10 mouse cellular contexts compared by ENCODE assay signal in the genomic region with DNA sequence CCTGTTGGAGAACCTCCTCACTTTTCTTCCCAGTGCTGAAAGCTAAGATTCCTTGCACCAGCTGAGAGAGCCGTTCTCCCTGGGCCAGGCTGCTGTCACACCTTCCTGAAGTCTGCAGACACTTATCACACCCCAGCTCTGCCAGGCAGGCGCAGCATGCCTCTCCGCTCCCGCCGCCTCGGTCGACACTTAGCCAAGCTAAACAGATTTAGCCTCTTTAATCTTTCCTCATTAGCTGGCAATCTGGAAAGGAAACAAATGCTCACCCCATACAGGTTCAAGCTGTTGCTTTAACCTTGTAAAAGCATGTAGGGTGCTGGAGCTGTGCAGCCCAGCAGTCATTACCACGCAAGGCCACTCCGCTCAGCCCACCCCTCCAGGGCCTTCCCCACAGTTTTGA.
DNase-seq lines count a peak whose midpoint lies in the region; ATAC-seq and TF ChIP-seq lines count a peak whose summit lies in the region.
"Had no signal": no experiment of that assay in that cellular context is flagged by ENCODE, and none has a peak within 500 bp of the region (broad histone marks: within the 10 kb centered on the region; RNA-seq: fewer than 3 reads in every experiment).

No protein-coding gene starts in this region.

- no peaks in the 10 kb centered on the region for H3K36me3 ChIP-seq in midbrain, embryonic 11.5 days (ENCODE audit: control insufficient read depth, insufficient read depth, low read length)
- no peaks in the 10 kb centered on the region for H3K36me3 ChIP-seq in midbrain, embryonic 15.5 days (replicated peaks)
- no peaks in the 10 kb centered on the region for H3K36me3 ChIP-seq in forebrain, postnatal 0 days (ENCODE audit: insufficient read depth)
- no peaks in the 10 kb centered on the region for H3K36me3 ChIP-seq in limb, embryonic 10.5 days
- H3K36me3 ChIP-seq: neural tube, embryonic 12.5 days had no signal

- no peak overlapping the region for H3K4me3 ChIP-seq in midbrain, embryonic 11.5 days (ENCODE audit: low read depth, low read length)
- no peak overlapping the region for H3K4me3 ChIP-seq in midbrain, embryonic 15.5 days
- H3K4me3 ChIP-seq in forebrain, postnatal 0 days (ENCODE audit: low read depth, low read length), result no peak overlapping the region
- H3K4me3 ChIP-seq in limb, embryonic 10.5 days, result no peak overlapping the region
- H3K4me3 ChIP-seq: neural tube, embryonic 12.5 days had no signal

- ATAC-seq in midbrain, embryonic 11.5 days (ENCODE audit: low FRiP score), result no peak
- ATAC-seq in midbrain, embryonic 15.5 days (replicated peaks), result no peak
- ATAC-seq in forebrain, postnatal 0 days, result peak; percentile 71
- ATAC-seq: intestine, postnatal 0 days had no signal

- peak overlapping the region; percentile 16; the same call in 1 of the 2 replicates for H3K9ac ChIP-seq in midbrain, embryonic 11.5 days (ENCODE audit: low read length)
- H3K9ac ChIP-seq in midbrain, embryonic 15.5 days, result no peak overlapping the region
- H3K9ac ChIP-seq in forebrain, postnatal 0 days, result no peak overlapping the region
- H3K9ac ChIP-seq: neural tube, embryonic 12.5 days had no signal

- H3K4me1 ChIP-seq in midbrain, embryonic 11.5 days (ENCODE audit: control insufficient read depth, insufficient read depth, low read length), result peaks cover 41% of the 10 kb centered on the region
- H3K4me1 ChIP-seq in midbrain, embryonic 15.5 days, result peaks cover 15% of the 10 kb centered on the region
- peaks cover 8% of the 10 kb centered on the region for H3K4me1 ChIP-seq in forebrain, postnatal 0 days (ENCODE audit: insufficient read depth)
- peaks cover 74% of the 10 kb centered on the region for H3K4me1 ChIP-seq in limb, embryonic 10.5 days

- H3K4me2 ChIP-seq in midbrain, embryonic 11.5 days, result no peak overlapping the region
- no peak overlapping the region for H3K4me2 ChIP-seq in midbrain, embryonic 15.5 days
- no peak overlapping the region for H3K4me2 ChIP-seq in forebrain, postnatal 0 days (ENCODE audit: low read depth)
- H3K4me2 ChIP-seq: neural tube, embryonic 12.5 days had no signal

- H3K9me3 ChIP-seq in midbrain, embryonic 11.5 days (ENCODE audit: control insufficient read depth, low read length), result no peaks in the 10 kb centered on the region
- H3K9me3 ChIP-seq in midbrain, embryonic 15.5 days, result no peaks in the 10 kb centered on the region
- no peaks in the 10 kb centered on the region for H3K9me3 ChIP-seq in forebrain, postnatal 0 days (ENCODE audit: low read length)
- no peaks in the 10 kb centered on the region for H3K9me3 ChIP-seq in limb, embryonic 10.5 days (replicated peaks)
- H3K9me3 ChIP-seq: neural tube, embryonic 12.5 days had no signal

- 45% methylated on average over 9 of the region's 9 CpGs for WGBS in midbrain, embryonic 11.5 days
- 43% methylated on average over 9 of the region's 9 CpGs for WGBS in midbrain, embryonic 15.5 days
- WGBS in forebrain, postnatal 0 days, result 17% methylated on average over 9 of the region's 9 CpGs
- 13% methylated on average over 9 of the region's 9 CpGs for WGBS in limb, embryonic 10.5 days

- H3K27me3 ChIP-seq in midbrain, embryonic 11.5 days (ENCODE audit: control insufficient read depth, insufficient read depth, low read length), result peaks cover 49% of the 10 kb centered on the region
- H3K27me3 ChIP-seq in midbrain, embryonic 15.5 days (replicated peaks), result peaks cover 69% of the 10 kb centered on the region
- no peaks in the 10 kb centered on the region for H3K27me3 ChIP-seq in forebrain, postnatal 0 days (ENCODE audit: insufficient read depth, low read length)
- H3K27me3 ChIP-seq in limb, embryonic 10.5 days (ENCODE audit: low read depth, poor library complexity, severe bottlenecking), result peaks cover 16% of the 10 kb centered on the region

- no peak for DNase-seq in midbrain, embryonic 11.5 days (ENCODE audit: low spot score, missing footprints)
- peak; percentile 56 for DNase-seq in cerebellum, adult 9-11 months
- no peak for DNase-seq in forebrain, postnatal 0 days
- DNase-seq in limb, embryonic 10.5 days (ENCODE audit: low spot score), result peak; percentile 62
- no peak for DNase-seq in kidney, postnatal 36 days
- no peak for DNase-seq in kidney, adult 9 months
- no peak for DNase-seq in thymus, postnatal 0 days (ENCODE audit: low spot score)

- peak overlapping the region; percentile 14; the same call in 1 of the 2 replicates for H3K27ac ChIP-seq in midbrain, embryonic 11.5 days (ENCODE audit: low read depth, low read length)
- no peak overlapping the region for H3K27ac ChIP-seq in midbrain, embryonic 15.5 days
- H3K27ac ChIP-seq in forebrain, postnatal 0 days (ENCODE audit: low read depth, low read length), result no peak overlapping the region; the same call in 1 of the 2 replicates
- H3K27ac ChIP-seq in limb, embryonic 10.5 days, result peak overlapping the region; percentile 73
- H3K27ac ChIP-seq: neural tube, embryonic 12.5 days had no signal

- TF ChIP-seq CTCF in forebrain, postnatal 0 days (IDR thresholded peaks at IDR 0.05; ENCODE audit: low read depth), result no peak

Comparison
In these comparisons a context has a peak if more than half of its experiments do, and no peak if none do; other contexts are left out.
1. H3K27ac ChIP-seq: peak in midbrain, embryonic 11.5 days (single experiment) and limb, embryonic 10.5 days (single experiment); none in midbrain, embryonic 15.5 days (single experiment) and forebrain, postnatal 0 days (single experiment).
2. DNase-seq: peak in cerebellum, adult 9-11 months (single experiment) and limb, embryonic 10.5 days (single experiment); none in midbrain, embryonic 11.5 days (single experiment), forebrain, postnatal 0 days (single experiment), kidney, postnatal 36 days (0 of 2), kidney, adult 9 months (single experiment) and thymus, postnatal 0 days (single experiment).